Mouse (Mus musculus) hindbrain, embryonic 15.5 days (tissue): ENCODE measurements at regions not wholly inside any gene's neighbourhood (a gene's known extent, or its start where the extent isn't known, plus 50 kb on each side); places are given as distances from the start of the nearest gene placed in this dataset.
A peak's percentile ranks its signal among the peaks of the same experiment; 100 is the strongest.

Source experiments
- ATAC-seq: fragments of 200-750 bp; cut with Nextera tagmentation; 2 replicates; pipeline ENCODE4 v1.8.0; 2017; ENCODE audit warnings: low read depth, moderate number of reproducible peaks, moderate TSS enrichment; ENCODE audit not compliant: low FRiP score
- H3K27ac ChIP-seq: fragments of 300-500 bp; sonication (generic); replicated peaks from 2 replicates; pipeline ENCODE4 v1.5.1; 2015; ENCODE audit warnings: mild to moderate bottlenecking, inconsistent platforms
- H3K27me3 ChIP-seq: fragments of 300-500 bp; sonication (generic); 2 replicates; pipeline ENCODE4 v1.6.1; 2015; ENCODE audit warnings: control low read depth, inconsistent platforms
- H3K36me3 ChIP-seq: fragments of 300-500 bp; sonication (generic); 2 replicates; pipeline ENCODE4 v1.6.1; 2015; ENCODE audit warnings: control low read depth, inconsistent platforms
- H3K4me1 ChIP-seq: fragments of 300-500 bp; sonication (generic); replicated peaks from 2 replicates; pipeline ENCODE4 v1.6.1; 2015; ENCODE audit warnings: control low read depth, inconsistent platforms
- H3K4me2 ChIP-seq: fragments of 300-500 bp; sonication (generic); 2 replicates; pipeline ENCODE4 v1.6.1; 2015; ENCODE audit warnings: moderate library complexity, mild to moderate bottlenecking, inconsistent platforms
- H3K4me3 ChIP-seq: fragments of 300-500 bp; sonication (generic); 2 replicates; pipeline ENCODE4 v1.5.1; 2015; ENCODE audit warnings: mild to moderate bottlenecking, inconsistent platforms
- H3K9ac ChIP-seq: fragments of 300-500 bp; sonication (generic); 2 replicates; pipeline ENCODE4 v1.6.1; 2015; ENCODE audit warnings: inconsistent platforms
- H3K9me3 ChIP-seq: fragments of 300-500 bp; sonication (generic); 2 replicates; pipeline ENCODE4 v1.6.1; 2016; ENCODE audit warnings: control low read depth, inconsistent platforms
- whole genome bisulfite sequencing: fragments of 180-500 bp; shearing (Covaris S2); methylation state at CpG from one replicate; pipeline ENCODE4 v1.1.7; 2015; 5-methylcytosine and 5-hydroxymethylcytosine counted together

DNA sequence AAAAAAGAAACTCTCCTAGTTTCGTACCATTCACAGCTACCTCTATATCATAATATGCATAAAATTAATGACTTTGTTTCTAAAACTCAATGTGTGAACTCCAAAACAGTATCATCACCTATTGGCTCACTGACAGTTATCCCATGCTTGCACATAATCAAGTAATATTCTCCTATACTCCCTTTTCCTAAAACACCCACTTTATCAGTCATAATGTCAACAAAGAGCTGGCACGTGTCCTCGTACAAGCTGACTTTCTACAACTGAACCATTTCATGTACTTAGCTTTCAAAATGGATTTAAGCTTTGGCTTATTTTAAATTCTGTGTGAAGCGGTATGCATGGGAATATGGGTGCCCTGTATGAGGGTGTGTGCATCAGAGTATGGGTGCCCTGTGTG lies 58.0 kb upstream of the Golim4 start:
- Histone ChIP-seq H3K36me3 (no peaks in the 10 kb centered on the region), H3K27me3 (no peaks in the 10 kb centered on the region), H3K4me3 (no peak overlapping the region), H3K27ac (no peak overlapping the region), H3K4me1 (no peaks in the 10 kb centered on the region), H3K4me2 (no peak overlapping the region), H3K9me3 (no peaks in the 10 kb centered on the region), H3K9ac (no peak overlapping the region)
- 95% methylated on average over 4 of the region's 4 CpGs for WGBS
- ATAC-seq = no peak

DNA sequence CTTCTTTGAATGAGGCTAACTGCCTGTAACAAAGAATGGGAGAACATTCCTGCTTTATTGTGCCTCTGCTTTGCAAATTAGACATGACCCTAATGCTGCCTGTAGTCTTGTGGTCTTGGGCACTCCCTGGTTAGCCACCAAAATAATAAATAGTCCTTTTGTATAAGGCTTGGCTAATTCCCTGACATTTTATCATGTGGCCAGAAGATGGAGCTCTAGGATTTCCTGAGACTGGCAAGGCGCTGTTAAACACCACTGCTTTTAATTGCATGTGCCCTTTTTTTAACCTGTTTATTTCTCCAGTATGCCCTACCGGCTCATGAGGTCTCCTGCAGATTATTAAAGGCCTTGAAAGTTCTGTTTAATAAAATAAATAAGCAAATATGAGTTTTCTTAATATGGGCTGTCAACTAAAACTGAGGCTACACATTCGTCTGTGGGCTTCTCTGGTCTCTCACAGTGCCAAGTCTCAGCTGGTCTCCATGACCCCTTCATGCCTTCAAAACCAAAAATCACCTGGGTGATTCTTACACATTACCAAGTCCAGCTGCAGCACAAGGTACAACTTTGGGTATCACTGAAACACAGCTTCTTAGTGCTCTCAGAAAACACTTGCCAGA lies 51.9 kb upstream of the Golim4 start:
- WGBS = 21% methylated on average over 3 of the region's 3 CpGs
- H3K36me3 ChIP-seq = no peaks in the 10 kb centered on the region
- no peaks in the 10 kb centered on the region for H3K9me3 ChIP-seq
- H3K4me2 ChIP-seq = no peak overlapping the region
- H3K27ac ChIP-seq = no peak overlapping the region
- no peaks in the 10 kb centered on the region for H3K4me1 ChIP-seq
- no peak overlapping the region for H3K9ac ChIP-seq
- H3K4me3 ChIP-seq = no peak overlapping the region
- peak; percentile 85 for ATAC-seq
- no peaks in the 10 kb centered on the region for H3K27me3 ChIP-seq
